Mouse (Mus musculus) cerebellum, adult 2 months (tissue): ENCODE results near the gene Ppp1r17. TPM values are rescaled to one million over a fixed set of nuclear protein-coding genes. Genes with fewer than 3 reads are reported as not detected.

ENCODE experiments used
- DNase-seq, 2 experiments: peaks; one replicate each; pipeline ENCODE4 v3.0.0; 2021
- H3K27ac ChIP-seq: fragments of 200-500 bp; 2 replicates; pipeline ENCODE4 v1.5.1; 2012; ENCODE audit warnings: low read length, control low read depth, inconsistent platforms; ENCODE audit not compliant: insufficient read depth
- H3K27me3 ChIP-seq: fragments of 200-500 bp; 2 replicates; pipeline ENCODE4 v1.6.1; 2012; ENCODE audit warnings: inconsistent platforms, mild to moderate bottlenecking, low read length, moderate library complexity; ENCODE audit not compliant: control insufficient read depth, insufficient read depth
- H3K4me1 ChIP-seq: fragments of 200-500 bp; 2 replicates; pipeline ENCODE4 v1.6.1; 2011; ENCODE audit warnings: low read length; ENCODE audit not compliant: control insufficient read depth, insufficient read depth
- H3K4me3 ChIP-seq: fragments of 200-500 bp; replicated peaks from 2 replicates; pipeline ENCODE3; 2011; ENCODE audit warnings: mild to moderate bottlenecking, low read depth, low read length, control low read depth; ENCODE audit not compliant: insufficient read depth
- CTCF ChIP-seq: fragments of 200-500 bp; IDR thresholded peaks from 2 replicates; pipeline ENCODE4 v1.5.1; 2011; ENCODE audit warnings: low read depth, mild to moderate bottlenecking, control low read depth, low read length, moderate library complexity, borderline replicate concordance; ENCODE audit not compliant: insufficient read depth
- POLR2A ChIP-seq: fragments of 200-500 bp; IDR thresholded peaks from 2 replicates; pipeline ENCODE4 v1.6.1; 2011; ENCODE audit warnings: low read length, control low read depth, borderline replicate concordance; ENCODE audit not compliant: insufficient read depth
- WGBS: fragments of 180-500 bp; shearing (Covaris S2); methylation state at CpG from one replicate; pipeline ENCODE4 v1.1.7; 2018; 5-methylcytosine and 5-hydroxymethylcytosine counted together
- polyA plus RNA-seq: library from polyadenylated mRNA; depleted of rRNA; stranded (reverse); fragments of >200 nt; gene quantifications from 2 replicates; pipeline ENCODE4 v1.2.3, GENCODE M21; 2012; rRNA removed

The Ppp1r17 gene
- polyA plus RNA-seq, result 147 and 161 TPM in 2 replicates

DNA sequence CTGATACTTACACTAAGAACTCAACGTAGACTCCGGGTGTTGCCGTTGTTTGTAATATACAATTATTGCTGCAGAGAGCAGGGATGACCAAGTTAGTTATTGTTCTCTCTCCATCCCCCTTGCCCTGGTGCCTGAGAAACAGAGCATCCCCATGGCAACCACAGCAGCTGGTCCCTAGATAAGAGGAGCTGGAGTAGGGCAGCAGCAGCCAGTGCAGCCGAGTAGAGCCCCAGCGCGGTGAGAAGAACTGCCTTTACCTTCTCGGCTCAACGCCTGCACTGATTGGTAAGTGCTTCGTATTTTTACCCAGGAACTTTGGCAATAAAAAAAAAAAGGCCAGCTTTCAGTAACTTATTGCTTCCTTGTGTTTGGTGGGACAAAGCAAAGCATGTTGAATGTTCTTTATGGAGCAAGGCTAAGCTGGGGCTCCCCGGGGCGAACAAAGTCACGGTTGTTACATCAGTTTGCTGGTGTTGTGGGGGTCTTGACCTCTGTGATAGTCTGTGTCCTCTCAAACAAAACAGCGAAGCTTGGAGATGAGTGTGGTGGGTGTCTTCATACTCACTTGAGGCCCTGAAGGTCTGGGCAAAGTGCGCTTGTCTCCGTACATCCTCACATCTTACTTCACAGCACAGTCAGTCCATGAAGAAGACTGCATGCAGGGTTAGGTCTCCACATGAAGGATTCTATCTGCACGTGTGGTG is at the start of gene Ppp1r17:
Gene Ppp1r17, plus strand, starts transcription at position 207 of the 704 bp plus-strand sequence.
- no peaks in the 10 kb centered on the region for H3K27me3 ChIP-seq
- TF ChIP-seq POLR2A (no peak), CTCF (no peak)
- no peak within 1 kb of the TSS for H3K27ac ChIP-seq
- H3K4me1 ChIP-seq, result no peaks in the 10 kb centered on the region
- DNase-seq, result no peak
- WGBS, result 31% methylated on average over 16 of the region's 16 CpGs
- no peak within 1 kb of the TSS for H3K4me3 ChIP-seq

DNA sequence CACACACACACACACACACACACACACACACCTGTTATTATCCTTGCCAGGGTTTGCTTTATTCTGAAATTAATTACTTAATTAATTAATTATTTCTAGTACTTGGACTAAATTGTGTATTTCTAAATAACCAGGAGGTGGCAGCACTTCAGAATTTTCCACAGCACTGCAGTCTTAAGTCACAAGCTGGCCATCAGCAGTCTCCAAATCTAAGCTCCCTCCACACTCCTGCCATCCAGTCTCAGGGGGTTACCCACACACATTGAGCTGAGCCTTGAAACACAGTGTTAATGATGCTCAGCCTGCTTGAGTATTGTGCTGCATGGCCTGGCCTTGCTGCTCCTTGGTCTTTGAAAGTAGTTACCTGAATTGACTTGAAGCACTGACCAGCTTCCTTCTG is 44.3 kb upstream of the Ppp1r17 start:
- H3K27me3 ChIP-seq, result no peaks in the 10 kb centered on the region
- H3K4me3 ChIP-seq, result no peak overlapping the region
- H3K4me1 ChIP-seq, result no peaks in the 10 kb centered on the region
- peak; percentile 19 to 43 for DNase-seq
- no peak overlapping the region for H3K27ac ChIP-seq
- TF ChIP-seq CTCF (peak; percentile 39; the same call in 1 of the 2 replicates), POLR2A (no peak)

DNA sequence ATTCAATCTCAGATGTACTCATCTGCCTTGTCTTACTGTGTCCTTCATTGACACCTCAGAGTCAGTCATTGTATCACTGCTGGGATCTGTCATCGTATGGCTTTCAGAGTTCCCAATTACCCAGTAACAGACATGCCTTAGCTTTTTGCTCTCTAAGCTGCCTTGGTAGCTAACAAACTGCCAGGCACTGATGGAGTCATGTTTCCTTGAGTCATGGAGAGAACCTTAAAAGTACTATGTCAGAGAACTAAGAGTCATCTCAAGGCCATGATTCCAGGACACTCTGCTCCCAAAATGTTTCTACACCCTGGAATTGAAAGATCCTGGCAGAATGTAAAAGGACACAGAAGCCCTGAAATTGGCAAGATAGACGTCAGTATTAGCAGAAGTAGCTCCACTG is 37.5 kb upstream of the Ppp1r17 start:
- H3K4me1 ChIP-seq, result no peaks in the 10 kb centered on the region
- no peak overlapping the region for H3K27ac ChIP-seq
- no peak for TF ChIP-seq CTCF
- H3K4me3 ChIP-seq, result no peak overlapping the region
- H3K27me3 ChIP-seq, result no peaks in the 10 kb centered on the region
- WGBS, result 74% methylated on average over 2 of the region's 2 CpGs
- no peak for DNase-seq

DNA sequence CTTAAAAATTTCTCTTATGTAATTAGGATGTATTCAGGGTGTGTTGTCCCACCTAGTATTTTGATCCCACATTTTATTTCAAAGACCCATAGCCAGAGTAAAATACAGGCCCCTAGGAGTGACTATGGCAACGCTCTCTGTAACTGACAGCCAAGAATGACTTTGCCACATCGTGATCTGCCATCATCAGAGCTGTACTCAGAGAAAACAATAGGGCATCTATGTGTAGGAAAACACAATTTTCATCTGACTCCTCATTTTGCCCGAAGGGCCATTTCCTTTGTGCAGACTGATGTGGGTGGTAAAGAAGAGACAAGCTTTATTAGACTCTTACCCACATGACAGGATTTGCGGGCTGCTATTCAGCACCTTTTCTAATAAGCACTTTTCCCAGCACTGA is 8.6 kb upstream of the Ppp1r17 start:
- Histone ChIP-seq H3K4me1 (no peaks in the 10 kb centered on the region), H3K27ac (no peak overlapping the region), H3K4me3 (no peak overlapping the region), H3K27me3 (no peaks in the 10 kb centered on the region)
- no peak for DNase-seq
- WGBS, result 49% methylated on average over 4 of the region's 4 CpGs
- no peak for TF ChIP-seq CTCF
- no peak for TF ChIP-seq POLR2A

DNA sequence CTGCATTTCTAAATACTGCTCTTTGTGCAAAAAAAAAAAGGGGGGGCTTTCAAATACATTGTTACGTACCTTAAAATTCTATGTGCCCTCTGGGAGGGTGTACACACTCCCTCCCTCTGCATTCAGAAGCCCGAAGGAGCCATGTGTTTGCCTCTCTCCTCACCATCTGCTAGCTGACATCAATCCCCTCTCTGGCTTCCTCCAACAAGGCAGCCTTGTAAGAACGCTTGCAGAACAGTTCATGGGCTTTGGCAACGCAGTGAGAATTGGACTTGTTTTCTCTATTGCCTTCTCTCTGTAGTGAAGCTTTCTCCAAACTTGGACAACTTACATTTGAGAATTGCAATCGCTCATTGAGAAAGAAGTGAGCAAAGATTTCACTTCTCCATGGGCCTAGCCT is 4.9 kb upstream of the Ppp1r17 start:
- TF ChIP-seq POLR2A (no peak), CTCF (no peak)
- WGBS, result 38% methylated on average over 5 of the region's 5 CpGs
- no peak for DNase-seq
- H3K4me3 ChIP-seq, result no peak overlapping the region
- H3K4me1 ChIP-seq, result no peaks in the 10 kb centered on the region
- no peak overlapping the region for H3K27ac ChIP-seq
- no peaks in the 10 kb centered on the region for H3K27me3 ChIP-seq

DNA sequence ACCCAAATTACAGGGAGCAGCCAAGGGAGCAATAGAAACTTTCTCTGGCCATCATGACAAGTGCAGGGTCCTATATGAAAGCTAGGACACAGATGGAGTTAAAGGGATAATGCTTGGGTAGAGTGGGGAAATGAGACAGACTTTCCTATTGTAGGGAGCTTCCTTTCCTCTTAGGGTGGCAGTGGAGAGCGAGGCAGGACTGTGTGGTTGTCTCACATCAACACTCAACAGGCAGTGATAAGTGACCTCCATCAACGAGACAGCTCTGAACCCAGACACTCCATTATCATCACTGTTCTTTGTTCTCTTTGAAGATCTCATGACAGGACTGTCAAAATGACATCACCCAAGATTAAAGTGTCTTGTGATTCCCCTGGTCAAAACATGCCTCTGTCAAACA is 2.3 kb downstream of the Ppp1r17 start:
- 66% methylated on average over 2 of the region's 2 CpGs for WGBS
- H3K4me1 ChIP-seq, result no peaks in the 10 kb centered on the region
- no peak overlapping the region for H3K27ac ChIP-seq
- H3K4me3 ChIP-seq, result no peak overlapping the region
- DNase-seq, result no peak
- TF ChIP-seq CTCF, result no peak
- TF ChIP-seq POLR2A, result no peak
- no peaks in the 10 kb centered on the region for H3K27me3 ChIP-seq

DNA sequence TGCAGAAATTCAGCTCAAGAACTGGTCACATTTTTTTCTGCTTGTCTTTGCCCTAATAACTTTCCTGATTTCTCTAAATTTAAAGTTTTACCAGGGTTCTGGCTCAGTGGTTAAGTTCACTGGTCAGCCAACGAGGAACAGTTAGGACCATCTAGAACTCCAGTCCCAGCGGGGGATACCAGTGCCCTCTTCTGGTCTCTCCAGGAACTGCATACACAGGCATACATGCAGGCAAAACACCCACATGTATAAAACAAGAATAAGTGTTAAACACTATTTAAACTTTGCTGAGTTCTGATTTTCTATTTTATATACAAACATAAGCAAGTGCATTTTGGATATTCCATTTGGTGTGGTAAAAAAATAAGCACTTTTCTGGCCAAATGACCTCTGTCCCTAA is 8.2 kb downstream of the Ppp1r17 start:
- no peak overlapping the region for H3K27ac ChIP-seq
- TF ChIP-seq POLR2A (no peak), CTCF (peak; percentile 6; the same call in 1 of the 2 replicates)
- no peak for DNase-seq
- no peak overlapping the region for H3K4me3 ChIP-seq
- 66% methylated on average over 2 of the region's 2 CpGs for WGBS
- H3K4me1 ChIP-seq, result no peaks in the 10 kb centered on the region
- no peaks in the 10 kb centered on the region for H3K27me3 ChIP-seq

DNA sequence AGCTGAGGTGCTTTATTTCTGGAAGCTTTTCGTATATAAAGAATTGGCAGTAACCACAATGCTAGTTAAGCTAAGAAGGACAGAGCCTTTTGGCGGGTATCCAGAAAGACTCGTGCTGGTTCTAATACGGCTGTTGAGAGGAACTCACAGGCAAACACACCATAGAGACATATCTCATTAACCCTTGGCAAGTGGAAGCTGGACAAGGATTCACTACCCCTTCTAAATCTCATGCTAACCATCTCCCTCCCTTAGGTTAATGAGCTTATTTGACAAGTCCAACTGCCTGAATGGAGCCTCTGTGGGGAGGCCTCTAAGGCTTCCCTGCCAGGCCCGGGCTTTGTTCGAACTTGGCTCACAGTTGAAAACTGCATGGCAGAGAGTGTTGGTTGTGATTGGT is 10.0 kb downstream of the Ppp1r17 start:
- WGBS, result 13% methylated on average over 6 of the region's 6 CpGs
- H3K27ac ChIP-seq, result no peak overlapping the region
- peak in 1 of 2 experiments; percentile 9 for DNase-seq
- H3K4me3 ChIP-seq, result no peak overlapping the region
- TF ChIP-seq POLR2A (no peak), CTCF (no peak)
- no peaks in the 10 kb centered on the region for H3K4me1 ChIP-seq
- no peaks in the 10 kb centered on the region for H3K27me3 ChIP-seq
